Mouse (Mus musculus) lung, postnatal 36 days (tissue): ENCODE measurements at regions not wholly inside any gene's neighbourhood (a gene's known extent, or its start where the extent isn't known, plus 50 kb on each side); places are given as distances from the start of the nearest gene placed in this dataset.

Experiments
- DNase-seq: peaks from one replicate; pipeline ENCODE4 v3.0.0; 2022; ENCODE audit warnings: mixed read lengths

DNA sequence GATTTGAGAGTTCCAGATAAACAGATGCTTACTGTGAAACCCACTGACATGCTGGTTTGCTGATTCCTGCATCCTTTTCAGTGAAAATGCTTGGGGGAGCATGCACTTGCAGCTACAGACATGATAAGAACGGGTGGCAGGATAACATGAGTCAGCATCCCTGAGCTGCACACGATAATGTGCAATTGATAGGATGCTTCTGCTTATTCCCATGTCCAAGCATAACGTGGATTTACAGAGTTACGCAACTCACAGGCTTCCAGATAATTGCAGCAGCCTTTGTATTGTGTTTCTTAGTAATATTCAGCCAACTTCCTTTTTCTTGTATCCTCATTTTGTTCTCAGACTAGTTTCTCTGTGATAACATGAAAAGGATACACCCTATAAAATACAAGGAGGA lies 245.7 kb downstream of the Flrt2 start:
- no peak for DNase-seq

DNA sequence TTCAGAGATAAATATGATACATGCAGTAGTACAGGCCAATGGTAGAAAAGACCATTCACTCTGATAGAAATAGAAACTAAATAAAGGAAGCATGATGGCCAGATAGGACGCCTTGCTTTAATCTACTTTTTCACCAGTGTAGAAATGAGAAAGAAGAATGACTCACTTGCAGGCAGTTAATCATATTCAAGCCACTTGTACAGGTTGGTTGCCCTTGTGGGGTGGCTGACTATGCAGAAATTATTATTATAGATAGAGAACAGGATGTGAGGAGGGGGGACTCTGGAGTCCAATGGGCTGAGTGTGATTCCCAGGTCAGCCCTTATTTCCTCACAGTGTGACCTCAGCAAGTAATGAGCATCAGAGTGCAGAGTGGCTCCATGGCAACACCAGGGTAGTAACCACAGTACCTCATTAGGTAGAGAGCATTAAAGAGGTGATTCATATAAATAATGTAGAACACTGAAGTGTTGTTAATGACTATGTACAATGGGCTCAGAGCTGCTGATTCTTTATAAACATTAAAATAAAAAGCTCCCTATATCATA lies 248.5 kb downstream of the Flrt2 start:
- no peak for DNase-seq

DNA sequence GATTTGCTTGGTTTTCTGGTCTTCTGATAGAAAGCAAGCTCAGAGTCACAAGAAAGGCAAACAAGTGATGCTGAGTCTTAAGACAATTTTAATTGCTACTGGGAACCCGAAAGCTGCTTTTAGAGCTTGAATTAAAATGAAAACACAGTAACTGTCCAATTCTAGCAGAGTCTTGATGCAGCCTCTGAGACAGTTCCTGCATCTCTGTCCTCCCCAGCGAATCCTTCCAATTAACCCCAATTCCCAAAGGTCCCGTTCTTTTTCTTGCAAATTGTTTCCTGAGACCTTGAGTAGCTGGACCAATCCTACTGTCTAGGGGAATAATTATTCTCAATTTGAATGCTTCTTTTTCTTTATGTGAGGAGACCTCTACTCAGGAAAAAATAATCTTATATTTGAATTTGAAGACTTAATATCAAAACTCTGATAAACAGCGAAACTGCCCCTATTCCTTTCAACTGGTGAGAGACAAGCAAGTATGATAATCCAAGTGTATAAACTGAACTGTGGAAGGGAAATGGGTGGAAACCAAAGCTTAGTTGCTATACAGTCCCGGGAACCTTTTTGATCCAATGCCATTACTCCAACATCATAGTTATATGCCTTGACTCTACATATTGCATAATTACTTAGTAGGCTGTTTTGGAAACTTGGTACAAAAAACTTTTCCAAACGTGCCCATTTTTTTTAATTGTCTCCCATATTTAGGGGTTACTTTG lies 267.9 kb downstream of the Flrt2 start:
- no peak for DNase-seq

DNA sequence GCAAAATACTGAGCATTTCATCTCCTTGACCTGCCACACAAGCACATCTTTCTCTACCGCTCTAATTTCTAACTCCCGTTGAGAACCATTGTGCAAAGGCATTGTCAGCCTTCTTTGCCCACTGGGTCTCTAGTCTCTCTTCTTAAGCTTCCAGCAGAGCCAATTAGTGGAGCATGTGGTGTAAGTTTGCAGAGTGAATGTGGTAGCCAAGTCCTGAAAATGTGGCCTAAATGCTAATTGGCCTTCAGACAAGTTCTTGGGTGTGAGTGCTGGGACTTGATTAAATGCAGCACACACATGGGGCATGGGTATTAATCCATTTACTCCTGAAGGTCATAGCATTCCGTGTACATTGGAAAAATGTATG lies 268.5 kb downstream of the Flrt2 start:
- DNase-seq = no peak

DNA sequence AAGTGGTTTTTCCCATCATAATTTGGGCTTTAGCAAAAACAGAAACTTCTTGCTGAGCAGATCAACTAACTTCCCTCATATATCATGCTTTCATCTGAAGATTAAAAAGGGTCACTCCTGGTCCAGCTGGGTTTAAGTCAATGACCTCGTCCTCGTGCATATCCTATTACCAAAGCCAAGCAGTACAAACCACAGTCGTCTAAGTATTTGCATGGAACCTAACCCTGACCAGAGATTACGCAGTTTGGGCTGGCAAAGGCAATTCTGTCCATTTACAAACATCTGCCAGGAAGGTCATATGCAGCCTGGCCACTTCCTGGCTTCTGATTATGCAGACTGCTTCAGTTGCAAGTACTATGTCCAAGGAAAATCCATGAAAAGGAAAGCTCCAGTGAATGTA lies 270.8 kb downstream of the Flrt2 start:
- DNase-seq = no peak

DNA sequence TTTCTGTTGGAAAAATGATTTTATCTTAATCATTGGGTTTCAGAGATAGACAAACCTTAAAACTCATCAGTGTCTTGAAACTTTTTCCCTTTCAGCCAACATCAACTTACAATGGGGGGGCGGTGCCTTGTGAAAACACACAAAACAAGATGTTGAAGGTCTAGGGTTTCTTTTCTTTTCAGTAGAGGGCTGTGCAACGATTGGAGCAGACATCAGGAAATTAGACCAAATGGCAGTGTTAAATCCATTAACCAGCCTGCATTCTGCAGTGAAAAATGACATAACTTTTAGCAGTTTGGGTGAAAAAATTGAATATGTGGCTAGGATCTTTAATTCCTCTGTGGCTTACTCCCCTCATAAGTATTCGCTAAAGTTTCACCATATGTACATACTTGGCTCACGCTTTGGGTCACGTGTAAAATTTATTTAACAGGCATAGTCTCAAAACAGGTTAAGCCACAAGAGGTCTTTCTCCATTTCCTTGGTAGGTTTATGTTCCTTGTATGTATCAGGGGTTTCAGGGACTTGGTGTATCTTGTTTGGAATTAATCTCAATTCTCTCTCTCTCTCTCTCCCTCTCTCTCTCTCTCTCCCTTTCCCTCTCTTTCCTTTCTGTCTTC lies 296.8 kb downstream of the Flrt2 start:
- no peak for DNase-seq

DNA sequence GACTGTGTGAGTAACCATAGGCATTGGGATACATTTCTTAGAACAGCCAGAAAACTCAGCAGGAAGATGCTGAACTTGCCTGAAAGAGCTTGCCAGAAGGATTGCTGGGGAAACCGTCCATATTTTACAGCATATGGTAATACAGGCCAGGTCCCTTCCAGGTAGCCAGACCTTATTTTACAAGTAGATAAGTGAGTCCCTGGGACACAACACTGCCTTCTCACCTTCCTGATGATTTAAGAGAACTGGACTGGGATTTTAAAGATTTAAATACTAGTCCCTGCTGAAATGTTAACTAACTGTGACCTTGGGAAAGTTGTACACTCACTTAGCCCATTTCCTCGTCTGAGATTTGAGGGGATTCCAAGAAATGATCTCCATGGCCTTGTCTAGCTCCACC lies 302.9 kb downstream of the Flrt2 start:
- DNase-seq = no peak

DNA sequence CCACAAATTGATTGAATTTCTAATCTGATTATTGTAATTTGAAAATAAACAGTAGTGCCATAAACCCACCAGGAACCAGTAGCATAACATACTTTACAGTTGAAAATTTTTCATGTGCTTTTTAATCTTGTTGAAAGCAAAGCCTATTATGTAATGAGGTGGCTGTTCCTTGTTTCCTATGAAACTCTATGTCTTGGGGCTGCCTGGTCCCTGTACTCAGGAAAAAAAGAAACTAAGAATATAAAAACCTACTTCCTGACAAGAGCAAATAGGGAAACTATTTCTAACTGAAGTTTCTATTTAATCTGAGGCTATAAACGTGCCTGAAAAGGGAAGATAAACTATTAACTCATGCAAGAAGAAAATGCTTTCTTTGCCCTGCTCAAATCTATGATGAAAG lies 338.2 kb downstream of the Flrt2 start:
- no peak for DNase-seq

DNA sequence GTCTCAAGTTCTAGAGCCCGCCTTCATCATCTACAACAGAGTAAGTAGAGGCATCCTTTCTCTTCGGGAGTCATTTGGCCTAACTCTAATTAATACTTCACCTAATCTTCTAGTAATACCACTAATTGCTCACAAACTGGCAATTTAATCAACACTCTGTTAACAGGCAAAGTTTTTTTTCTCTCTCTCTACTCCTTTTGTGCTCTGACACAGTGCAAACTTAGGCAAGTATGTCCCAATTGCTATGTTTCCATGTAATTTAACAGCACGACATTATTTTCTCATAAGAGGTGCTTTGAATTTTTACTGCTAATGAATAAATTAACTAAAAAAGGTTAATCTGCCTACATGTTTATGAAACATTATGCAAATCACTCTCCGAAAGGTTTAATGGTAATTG lies 383.3 kb downstream of the Flrt2 start:
- DNase-seq = no peak

DNA sequence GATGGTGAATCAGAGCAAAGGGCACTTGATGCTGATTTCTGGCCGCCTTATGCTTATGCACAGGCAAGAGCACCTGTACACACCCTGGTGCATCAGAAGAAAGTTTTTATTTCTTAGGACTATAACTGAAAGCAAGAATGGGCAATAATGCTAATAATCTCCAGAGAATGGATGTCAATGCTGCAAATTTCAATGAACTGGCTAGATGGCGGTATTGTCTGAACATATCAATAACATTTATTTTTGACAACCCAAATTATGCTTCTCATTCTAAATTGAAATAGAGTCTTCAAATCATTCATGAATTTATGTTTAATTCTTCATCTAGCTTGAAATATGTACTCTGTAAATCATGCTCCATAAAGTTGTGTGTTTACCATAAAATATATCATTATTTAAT lies 399.0 kb downstream of the Flrt2 start:
- no peak for DNase-seq

DNA sequence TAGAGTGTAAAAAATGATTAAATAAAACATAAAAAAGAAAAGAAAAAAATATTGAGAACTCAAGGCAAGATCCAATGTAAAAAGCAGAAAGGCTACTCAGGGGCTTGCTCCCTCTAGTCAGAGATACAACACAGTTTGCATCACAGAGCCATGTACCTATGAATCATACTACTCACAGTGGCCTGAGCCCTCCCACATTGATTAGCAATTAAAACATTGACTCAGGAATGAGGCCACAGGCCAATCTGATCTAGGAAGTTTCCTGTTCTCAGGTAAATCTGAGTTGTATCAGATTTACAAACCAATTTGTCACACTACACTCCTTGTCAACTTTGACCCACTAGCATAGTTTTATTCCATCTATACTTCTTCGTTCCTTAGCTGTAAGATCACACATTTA lies 414.2 kb downstream of the Flrt2 start:
- no peak for DNase-seq

DNA sequence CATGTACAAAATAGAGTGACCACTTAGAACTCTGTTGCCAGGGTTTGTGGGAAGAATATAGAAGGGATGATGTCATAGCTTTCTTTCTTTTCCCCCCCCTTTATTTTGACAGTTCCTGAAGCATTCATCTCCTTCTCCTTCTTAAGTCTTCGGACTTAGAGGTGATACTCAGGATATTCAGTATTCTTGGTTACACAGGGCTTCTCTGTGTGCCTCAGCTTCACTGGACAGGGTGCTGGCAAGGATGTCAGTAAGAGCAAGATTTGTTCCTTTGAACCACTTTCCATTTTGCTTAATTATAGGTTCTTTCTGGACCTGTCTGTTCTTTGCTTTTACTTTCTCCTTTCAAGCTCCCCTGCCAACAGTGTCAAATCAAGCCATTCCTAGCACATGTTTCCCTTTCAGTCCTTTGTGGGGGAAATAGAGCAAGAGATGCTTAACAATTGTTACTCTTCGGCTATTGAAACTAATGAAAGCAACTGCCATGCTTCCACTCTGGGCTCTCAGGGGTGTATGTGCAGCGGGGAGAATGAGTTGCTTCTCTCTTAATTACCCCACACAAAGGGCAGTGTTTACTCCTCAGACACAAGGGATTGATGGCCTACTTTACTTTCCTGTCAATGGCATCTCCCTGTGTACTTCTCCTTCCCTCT lies 422.8 kb downstream of the Flrt2 start:
- DNase-seq = no peak

DNA sequence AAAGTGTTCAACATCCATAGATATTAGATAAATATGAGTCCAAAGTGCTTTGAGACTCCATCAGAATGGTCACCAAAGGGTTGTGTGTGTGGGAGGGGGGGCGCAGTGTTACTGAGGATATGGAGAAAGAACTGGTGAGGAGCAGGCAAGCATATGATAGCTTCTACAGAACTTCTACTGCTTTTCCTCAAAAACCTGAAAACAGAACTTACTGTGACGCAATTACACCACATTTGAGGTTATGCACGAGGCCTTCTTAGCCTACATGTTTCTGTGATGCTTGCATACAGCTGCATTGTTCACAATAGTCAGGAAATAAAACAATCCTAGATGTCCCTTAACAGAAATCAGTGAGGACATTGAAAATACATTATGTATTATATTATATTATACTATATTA lies 425.5 kb downstream of the Flrt2 start:
- no peak for DNase-seq

DNA sequence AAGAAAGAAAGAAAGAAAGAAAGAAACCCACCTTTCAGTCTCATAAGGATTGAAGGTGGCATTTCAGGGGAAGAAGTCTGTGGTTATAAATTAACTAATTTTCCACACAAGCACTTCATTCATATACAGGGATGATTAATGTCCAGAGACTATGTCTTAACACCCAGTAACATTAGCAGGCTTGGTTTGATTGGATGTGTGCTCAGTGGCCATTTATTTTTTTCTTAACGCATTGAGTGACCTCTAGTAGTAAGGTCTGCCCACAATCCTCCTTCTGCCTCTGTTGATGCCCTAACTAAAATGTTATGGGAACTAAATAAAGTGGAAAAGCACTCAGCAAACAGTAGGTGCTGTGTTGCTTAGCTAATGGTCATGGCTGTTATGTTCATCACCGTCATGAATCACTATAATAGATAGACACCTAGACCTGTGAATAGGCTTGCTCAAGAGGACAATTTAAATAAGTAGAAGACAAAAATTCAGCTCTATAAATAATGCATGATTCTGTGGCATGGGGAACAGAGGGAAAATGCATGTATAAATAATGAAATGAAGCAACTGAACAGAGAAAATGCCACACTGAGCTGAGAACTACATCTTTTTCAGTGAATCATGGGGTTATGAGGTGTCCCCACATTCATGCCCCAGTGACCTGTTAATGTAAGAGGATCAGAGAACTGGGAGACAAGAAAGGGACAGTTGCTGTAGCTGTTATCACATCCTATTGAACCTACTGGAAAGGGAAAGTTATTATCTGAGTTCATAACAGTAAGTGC lies 432.3 kb downstream of the Flrt2 start:
- DNase-seq = no peak

DNA sequence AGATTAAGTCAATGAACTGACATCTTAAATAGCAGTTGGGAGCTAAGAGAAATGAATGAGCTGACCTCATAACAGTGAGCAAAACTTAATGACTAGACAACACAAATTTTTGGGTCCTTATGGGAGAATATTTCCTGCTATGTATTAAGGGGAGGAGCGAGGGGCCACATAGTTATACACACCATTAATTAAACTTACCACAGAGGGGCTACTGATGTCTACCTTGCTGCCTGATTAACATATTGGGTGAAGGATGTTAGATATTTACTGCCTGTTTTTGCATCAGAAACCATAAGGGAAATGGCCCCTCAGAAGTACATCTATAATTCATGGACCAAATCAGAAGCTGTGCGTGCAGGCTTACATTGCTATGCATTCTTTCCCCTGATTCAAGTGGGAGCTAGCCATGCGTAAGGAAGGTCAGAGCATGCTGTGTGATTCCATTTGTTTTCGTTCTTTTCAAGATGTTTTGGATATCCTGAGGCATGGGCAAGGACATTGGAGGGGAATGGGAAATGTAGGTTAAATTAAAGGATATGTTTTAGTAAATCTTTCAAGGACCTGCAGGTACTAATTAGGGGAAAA lies 437.9 kb downstream of the Flrt2 start:
- DNase-seq = no peak

DNA sequence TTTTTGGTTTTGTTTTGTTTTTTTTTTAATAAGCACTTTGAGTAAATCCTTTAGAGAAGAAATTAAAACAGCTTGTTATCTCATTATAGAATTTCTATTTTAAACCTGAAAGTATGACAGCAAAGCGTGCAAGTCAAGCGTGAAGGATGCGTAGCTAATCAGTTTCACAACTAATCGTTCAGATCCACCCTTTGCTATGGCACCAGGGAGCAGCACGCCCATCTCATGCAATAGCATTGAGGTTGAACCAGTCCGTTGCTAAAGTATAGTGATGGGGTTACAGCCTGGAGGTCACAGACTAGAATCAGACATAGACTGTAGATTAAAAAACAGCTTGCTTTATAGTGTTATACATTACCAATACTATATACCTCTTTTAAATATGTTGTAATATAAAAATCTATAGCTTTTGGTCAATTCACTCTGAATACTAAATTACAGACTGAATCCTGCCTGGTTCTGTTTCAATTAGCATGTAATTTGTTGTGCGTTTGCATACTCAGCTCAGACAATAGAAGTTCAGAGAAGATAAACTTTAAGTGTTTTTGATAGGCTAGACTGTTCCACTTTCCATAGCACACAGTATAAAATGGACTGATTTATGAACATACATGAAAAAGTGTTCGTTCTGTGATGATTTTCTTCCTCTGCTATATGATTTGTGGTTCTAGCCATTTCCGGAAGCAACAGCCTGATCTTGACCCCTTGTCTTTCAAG lies 438.9 kb downstream of the Flrt2 start:
- no peak for DNase-seq

DNA sequence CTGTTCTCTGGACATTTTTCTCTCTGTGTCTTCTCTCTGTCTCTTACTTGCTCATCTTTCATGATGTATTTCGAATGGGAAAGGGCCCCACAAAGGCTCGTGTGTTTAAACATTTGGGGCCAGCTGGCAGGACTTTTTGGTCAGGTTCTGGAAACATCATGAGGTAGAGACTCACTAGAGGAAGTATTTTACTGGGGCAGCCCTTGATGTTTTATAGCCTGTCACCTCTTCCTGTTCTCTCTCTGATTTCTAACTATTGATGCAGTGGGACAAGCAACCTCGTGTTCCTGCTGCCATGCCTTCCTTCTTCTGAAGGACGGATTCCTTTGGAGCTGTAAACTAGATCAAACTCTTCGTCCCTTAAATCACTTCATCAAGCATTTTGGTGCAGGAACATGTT lies 442.1 kb downstream of the Flrt2 start:
- no peak for DNase-seq

DNA sequence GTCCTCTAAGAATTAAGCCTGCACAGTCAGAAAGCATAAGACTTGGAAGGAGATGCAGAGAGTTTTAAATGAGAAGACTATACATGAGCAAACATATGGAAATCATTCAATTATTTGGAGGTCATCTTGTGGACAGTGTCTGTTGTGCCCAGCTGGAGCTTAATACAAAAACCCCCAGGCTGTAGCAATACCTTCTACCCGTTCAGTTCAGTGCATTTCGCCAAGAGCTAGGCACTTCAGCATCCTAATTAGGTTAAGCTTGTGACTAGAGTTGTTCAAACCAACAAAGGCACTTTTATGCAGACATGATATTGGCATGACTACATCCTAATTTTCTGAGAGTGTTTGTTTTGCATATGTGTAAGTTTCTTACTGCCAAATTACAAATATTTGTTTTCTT lies 449.7 kb downstream of the Flrt2 start:
- DNase-seq = no peak

DNA sequence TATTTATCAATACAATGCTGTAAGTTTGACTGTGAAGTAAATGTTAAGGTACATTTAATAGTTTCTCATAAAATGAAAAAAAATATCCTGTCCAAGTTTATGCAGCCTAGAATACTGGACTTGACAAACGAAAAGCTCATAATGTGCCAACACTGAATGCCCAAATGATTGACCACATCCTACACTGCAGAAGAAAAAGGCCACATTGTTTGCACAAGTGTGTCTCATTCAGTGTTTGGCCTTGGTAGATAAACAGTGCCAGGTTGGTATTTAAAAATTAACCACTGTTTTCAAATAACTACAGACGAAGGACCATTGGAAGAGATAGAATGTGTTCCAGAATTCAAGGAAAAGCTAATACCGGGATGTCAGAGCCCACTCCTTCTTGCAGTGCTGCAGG lies 462.1 kb downstream of the Flrt2 start:
- no peak for DNase-seq

DNA sequence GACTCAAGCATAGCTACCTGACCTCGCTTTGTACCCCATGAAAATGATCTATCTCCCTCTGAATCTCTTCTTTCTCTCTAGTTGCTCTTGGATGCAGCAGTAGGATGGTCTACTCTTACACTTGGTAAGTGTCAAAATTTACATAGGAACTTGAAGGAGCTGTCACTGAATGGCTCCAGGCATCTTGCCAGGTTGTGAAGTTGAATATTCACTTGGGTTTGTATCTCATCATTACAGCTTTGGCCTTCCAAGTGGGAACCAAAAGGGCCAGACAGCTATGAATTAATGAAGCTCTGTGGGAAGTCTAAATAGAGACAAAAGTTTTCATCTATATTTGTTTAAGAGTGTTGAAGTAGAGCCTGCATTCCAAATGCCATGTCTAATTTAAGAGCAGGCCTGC lies 475.5 kb downstream of the Flrt2 start:
- DNase-seq = no peak

DNA sequence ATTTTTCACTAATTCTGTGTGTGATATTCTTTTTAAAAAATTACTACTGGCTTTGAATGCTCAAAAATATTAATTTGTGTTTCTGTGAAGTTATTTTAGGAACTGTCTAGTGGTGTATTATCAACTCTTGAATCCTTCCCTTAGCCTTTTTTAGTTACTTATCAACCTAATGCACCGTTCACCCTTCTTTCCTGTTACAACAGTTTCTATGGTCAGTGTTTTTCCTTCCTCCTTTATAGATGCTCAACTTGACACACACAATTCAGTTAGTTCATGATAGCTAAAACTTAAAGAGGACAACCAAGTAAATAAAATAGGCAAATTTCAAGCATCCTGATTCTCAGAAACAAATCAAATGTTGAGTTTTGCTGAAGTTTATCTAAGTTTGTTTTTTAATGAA lies 506.9 kb downstream of the Flrt2 start:
- no peak for DNase-seq

DNA sequence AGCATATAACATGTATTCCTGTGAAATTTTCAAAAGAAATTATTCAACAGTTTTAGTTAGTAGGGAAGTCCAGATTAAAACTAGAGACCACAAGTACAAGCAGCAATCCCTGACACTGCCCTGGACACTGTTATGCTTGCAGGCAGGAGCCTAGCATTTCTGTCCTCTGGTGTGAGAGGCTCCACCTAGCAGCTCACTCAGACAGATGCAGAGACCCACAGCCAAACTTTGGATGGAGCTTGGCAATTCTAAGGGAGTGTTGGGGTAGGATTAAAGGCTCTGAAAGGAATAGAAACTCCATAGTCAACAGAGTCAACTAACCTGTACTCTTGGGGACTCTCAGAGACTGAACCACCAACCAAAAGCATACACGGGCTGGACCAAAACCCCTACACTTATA lies 509.8 kb downstream of the Flrt2 start:
- no peak for DNase-seq

DNA sequence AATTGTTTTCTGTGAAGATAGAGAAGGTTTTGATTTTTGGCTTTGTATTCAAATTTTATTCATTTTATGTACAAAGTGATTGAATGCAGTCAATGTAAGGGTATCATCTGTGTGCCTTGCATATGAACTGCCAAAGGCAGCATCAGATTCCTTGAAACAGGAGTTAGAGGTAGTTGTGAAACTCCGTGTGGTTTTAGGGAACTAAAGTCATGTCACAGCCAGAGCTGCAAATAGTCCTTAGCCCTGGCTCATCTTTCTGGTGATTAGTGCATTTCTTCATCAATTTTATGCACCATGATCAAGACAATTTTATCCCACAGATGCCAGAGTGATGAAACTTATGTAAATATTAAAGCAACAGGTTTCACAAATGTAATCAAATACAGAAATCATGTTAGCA lies 534.4 kb downstream of the Flrt2 start:
- no peak for DNase-seq
